Mouse (Mus musculus): ENCODE measurements around the gene Ccdc97. TPM values are rescaled to one million over a fixed set of nuclear protein-coding genes. Genes with fewer than 3 reads are reported as not detected.
A peak's percentile ranks its signal among the peaks of the same experiment; 100 is the strongest.
"Not testable (repeated sequence)": the region's sequence is repeated elsewhere in the genome, so short reads cannot be mapped to it uniquely, and the experiment has no call there.

Gene Ccdc97
- total RNA-seq, 2 experiments from 2014 or later, result 31.4 to 31.8 TPM

DNA sequence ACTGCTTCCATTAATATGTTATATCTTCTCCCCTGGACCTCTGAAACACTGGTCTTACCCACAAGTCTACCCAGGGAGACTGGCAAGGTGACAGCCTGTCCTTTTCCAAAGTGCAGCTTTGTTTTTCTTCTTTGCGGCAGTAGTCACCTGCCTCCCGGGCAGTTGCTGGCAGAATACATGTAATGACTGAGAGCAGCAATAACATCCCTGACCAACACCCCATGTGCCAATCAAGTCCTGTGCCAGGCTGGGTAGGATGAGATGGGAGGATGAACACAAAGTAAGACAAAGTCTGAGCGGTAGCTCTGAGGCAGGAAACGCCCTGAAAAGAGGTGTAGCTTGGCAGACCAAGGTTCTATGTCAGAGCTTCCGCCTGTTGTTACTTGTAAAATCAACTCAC lies 8.9 kb upstream of the Ccdc97 start:
- no peak for DNase-seq
- intact Hi-C loops (cut with DNase I; ENCODE audit: low total_unique reads), result no loop called here

GRCm38 (mm10) chr7:25725886-25726285 lies 7.0 kb upstream of the Ccdc97 start:
- DNase-seq, result no peak
- intact Hi-C loops (cut with DNase I; ENCODE audit: low total_unique reads), result no loop called here

- intact Hi-C loops (cut with DNase I; ENCODE audit: low total_unique reads); DNase-seq: not testable (repeated sequence)
These were observed 2.9 kb upstream of the Ccdc97 start for GRCm38 (mm10) chr7:25721776-25722175.

- intact Hi-C loops (cut with DNase I; ENCODE audit: low total_unique reads), result no loop called here
- DNase-seq, result no peak
These were observed 1.9 kb upstream of the Ccdc97 start for GRCm38 (mm10) chr7:25720760-25721159.

DNA sequence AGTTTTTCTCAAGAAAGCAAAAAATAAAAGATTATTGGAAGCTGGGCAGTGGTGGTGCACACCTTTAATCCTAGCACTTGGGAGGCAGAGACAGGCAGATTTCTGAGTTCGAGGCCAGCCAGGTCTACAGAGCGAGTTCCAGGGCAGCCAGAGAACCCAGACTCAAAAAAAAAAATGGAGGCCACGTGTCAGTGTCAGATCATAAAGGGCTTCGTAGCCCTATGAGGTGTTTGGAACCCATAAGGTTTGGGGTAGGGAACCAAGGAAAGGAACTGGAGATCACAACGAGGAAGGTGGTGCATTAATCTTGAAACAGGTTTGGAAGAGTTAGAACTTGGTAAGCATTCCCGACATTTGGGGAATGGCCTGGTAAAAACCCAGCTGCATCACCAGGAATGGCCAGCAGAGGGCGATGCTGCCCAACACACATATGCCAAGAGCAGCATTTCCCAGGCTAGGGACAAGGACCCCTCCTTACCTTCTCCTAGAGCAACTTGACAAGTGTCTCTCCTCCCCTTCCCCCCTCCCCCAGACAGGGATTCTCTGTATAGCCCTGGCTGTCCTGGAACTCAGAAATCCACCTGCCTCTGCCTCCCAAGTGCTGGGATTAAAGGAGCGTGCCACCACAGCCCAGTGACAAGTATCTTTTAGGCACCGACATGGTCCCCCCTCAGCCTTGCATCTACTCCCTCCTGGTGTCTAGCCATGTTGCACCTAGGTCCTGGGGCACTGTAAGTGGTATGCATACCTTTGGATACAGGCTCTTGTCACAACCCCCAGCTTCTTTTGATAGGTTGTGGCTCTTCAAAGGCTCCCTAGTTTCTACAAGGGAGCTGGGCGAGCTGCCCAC lies 1.1 kb upstream of the Ccdc97 start:
- peak; percentile 57 for DNase-seq
- intact Hi-C loops (cut with DNase I; ENCODE audit: low total_unique reads), result no loop called here

- intact Hi-C loops (cut with DNase I; ENCODE audit: low total_unique reads), result no loop called here
These were observed 1.4 kb downstream of the Ccdc97 start for GRCm38 (mm10) chr7:25717478-25717877.

DNA sequence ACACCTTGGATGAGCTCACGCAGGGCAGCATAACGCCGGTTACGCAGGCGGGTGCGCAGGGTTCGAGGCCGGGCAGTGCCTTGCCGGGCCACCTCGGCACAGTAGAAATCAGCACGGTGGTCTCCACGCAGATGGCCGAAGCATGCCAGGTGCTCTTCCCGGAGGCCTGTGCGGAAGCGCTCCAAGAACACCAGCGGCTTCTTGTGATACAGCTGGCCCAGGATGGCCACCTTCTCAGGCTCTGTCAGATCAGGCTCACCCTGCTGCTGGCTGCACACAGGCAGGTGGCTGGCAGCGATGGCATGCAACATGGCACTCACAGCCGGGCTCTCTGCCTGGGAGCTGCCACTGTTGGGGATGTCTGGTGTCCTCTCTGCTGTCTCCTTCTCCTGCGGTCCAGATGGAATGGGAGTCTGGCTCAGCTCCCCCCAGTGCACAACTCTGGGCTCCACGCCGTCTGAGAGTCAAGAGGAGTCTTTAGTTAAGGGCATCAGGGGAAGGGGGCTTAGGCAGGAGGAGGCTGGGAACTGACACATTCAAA lies 3.1 kb downstream of the Ccdc97 start:
- intact Hi-C loops (cut with DNase I; ENCODE audit: low total_unique reads), result no loop called here
- DNase-seq, result no peak

More at GRCm38 (mm10) chr7:25717478-25717877, 1.4 kb downstream of the Ccdc97 start:
- no peak for DNase-seq

GRCm38 (mm10) chr7:25714581-25714980 lies 4.3 kb downstream of the Ccdc97 start:
- DNase-seq, result no peak
- intact Hi-C loops (cut with DNase I; ENCODE audit: low total_unique reads), result no loop called here

- no peak for DNase-seq
- intact Hi-C loops (cut with DNase I; ENCODE audit: low total_unique reads), result no loop called here
These were observed 6.1 kb downstream of the Ccdc97 start for GRCm38 (mm10) chr7:25712801-25713200.

GRCm38 (mm10) chr7:25711731-25712197 lies 7.1 kb downstream of the Ccdc97 start:
- intact Hi-C loops (cut with DNase I; ENCODE audit: low total_unique reads), result no loop called here
- DNase-seq, result peak; percentile 67

DNA sequence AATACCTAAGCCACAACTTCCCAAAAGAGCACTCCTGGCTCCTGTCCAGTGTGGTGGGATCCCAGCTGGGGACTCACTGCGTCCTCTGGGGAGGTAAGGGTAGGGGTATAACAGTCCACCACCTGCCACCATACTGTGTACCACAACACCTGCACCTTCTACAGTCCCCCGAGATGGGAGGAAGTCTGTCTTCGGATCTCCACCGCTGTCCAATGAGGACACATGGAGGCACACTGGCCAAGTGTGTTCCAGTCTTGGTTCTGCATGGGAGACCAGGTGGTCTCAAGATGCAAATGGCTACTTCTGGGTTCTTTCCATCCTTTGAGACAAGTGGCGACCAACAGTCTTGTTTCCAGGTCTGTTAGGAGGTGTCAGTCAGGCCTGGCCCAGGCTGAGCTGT lies 7.7 kb downstream of the Ccdc97 start:
- no peak for DNase-seq
- intact Hi-C loops (cut with DNase I; ENCODE audit: low total_unique reads), result no loop called here

- no peak for DNase-seq
- intact Hi-C loops (cut with DNase I; ENCODE audit: low total_unique reads), result no loop called here
These were observed 8.3 kb downstream of the Ccdc97 start for GRCm38 (mm10) chr7:25710519-25711130.

GRCm38 (mm10) chr7:25709961-25710360 lies 8.9 kb downstream of the Ccdc97 start:
- intact Hi-C loops (cut with DNase I; ENCODE audit: low total_unique reads), result no loop called here
- peak; percentile 52 for DNase-seq

GRCm38 (mm10) chr7:25707581-25708292 lies 11.2 kb downstream of the Ccdc97 start:
- DNase-seq, result peak; percentile 48
- intact Hi-C loops (cut with DNase I; ENCODE audit: low total_unique reads), result no loop called here

DNA sequence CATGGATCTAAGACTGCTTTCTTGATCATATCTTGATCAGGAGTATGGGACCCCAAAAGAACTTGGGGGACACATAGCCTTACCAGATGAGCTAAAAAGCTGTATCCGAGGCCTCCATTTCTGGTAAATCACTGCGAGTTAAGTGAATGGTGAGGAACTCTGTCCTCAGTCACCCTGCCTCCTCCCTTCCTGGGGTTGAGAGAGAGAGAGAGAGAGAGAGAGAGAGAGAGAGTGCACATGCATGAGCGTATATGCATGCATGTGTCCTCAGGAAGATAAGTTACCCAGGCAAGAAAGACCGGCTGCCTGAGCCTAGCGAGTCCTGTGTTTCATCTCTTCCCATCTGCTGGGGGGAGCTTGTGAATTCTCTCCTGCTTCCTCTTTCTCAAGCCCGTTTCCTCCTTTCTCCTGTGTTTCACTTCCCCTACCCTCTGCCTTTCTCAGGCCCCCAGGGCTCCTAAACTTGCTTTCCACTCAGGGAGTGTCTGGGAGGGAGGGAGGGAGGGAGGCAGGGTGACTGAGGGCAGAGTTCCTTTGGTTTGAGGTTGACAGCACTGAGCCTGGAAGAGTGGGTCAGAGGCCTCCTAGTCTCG lies 12.2 kb downstream of the Ccdc97 start:
- DNase-seq, result no peak

DNA sequence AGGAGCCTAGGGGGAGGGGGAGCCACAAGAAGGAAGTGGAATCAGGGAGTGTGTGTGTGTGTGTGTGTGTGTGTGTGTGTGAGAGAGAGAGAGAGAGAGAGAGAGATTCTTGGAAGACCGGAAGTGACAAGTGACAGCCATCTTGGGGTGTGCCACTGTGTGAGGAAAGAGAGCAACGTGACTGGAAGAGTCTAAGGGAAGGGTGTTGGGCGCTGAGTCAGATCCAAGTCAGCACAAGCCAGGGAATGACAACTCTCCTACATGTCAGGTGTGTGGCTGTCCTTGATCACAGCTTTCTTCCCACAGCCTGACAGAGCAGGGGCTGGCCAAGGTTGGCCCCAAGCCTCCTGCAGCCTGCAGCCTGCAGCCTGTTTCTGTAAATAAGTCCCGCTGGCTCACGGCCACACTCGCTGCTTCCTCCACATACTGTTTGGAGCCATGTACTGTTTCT lies 13.1 kb downstream of the Ccdc97 start:
- no peak for DNase-seq
- intact Hi-C loops (cut with DNase I; ENCODE audit: low total_unique reads), result no loop called here

More for the DNA sequence above, 12.2 kb downstream of the Ccdc97 start:
- intact Hi-C loops (cut with DNase I; ENCODE audit: low total_unique reads), result no loop called here

DNA sequence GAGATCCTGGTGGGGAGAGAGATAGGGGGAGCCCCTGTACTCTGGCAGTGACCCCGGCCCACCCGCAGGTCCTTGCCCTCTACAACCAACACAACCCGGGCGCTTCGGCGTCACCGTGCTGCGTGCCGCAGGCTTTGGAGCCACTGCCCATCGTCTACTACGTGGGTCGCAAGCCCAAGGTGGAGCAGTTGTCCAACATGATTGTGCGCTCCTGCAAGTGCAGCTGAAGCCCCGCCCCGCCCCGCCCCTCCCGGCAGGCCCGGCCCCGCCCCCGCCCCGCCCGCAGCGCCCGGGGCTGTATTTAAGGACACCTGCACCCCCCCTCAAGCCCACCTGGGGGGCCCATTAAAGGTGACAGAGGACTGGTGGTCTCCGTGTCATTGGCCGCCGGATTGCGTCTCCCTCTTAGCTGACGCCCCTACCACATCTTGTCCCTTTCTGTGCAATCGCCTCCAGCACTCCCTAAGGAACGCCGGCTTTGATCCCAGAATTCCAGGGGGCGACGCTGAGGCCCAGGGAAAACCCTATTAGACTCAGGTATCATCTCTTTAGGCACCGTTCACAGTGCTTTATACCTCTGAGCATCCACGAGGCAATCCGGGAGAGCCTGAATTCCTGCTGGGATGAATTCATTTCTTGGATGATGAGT lies 14.0 kb downstream of the Ccdc97 start:
- intact Hi-C loops (cut with DNase I; ENCODE audit: low total_unique reads), result no loop called here
- peak; percentile 6 for DNase-seq

DNA sequence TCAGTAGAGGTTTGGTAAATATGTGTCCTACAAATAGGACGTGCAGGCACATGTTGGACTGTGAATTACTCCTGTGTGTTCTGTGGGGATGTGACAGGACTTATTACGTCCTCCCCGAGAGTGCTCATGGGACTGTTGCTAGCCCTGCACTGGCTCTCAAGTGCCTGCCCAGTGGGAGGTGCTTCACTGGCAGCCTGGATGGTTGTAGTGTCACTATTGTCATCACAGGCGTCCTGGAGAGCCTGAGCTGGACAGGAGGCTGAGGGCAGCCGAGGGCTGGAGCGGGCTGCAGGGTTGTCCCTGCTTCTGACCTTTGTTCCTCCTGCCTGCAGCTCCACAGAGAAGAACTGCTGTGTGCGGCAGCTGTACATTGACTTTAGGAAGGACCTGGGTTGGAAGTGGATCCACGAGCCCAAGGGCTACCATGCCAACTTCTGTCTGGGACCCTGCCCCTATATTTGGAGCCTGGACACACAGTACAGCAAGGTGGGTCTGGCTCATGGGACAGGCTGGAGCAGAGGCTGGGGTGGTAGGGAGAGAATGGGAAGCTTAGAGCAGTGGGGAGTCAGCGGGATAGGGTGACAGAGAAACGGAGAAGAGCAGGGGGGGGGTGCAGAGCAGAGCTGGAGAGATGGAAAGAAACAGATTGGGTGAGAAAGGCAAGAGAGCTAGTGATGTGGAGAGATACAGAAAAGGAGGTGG lies 14.9 kb downstream of the Ccdc97 start:
- DNase-seq, result peak; percentile 7
- intact Hi-C loops (cut with DNase I; ENCODE audit: low total_unique reads), result no loop called here
